Mouse (Mus musculus) lung, embryonic 16.5 days (tissue): ENCODE data around the gene Ube2e2. TPM values are rescaled to one million over a fixed set of nuclear protein-coding genes. Genes with fewer than 3 reads are reported as not detected.
"Not testable (repeated sequence)": the region's sequence is repeated elsewhere in the genome, so short reads cannot be mapped to it uniquely, and the experiment has no call there.

Experiments
- ATAC-seq: fragments of 200-750 bp; cut with Nextera tagmentation; 2 replicates; pipeline ENCODE4 v1.8.0; 2017; ENCODE audit warnings: low read depth, mild to moderate bottlenecking, moderate library complexity
- H3K27ac ChIP-seq: fragments of 300-500 bp; sonication (generic); 2 replicates; pipeline ENCODE4 v1.5.1; 2014; ENCODE audit warnings: mild to moderate bottlenecking, control low read depth, low read length
- H3K27me3 ChIP-seq: fragments of 300-500 bp; sonication (generic); 2 replicates; pipeline ENCODE4 v1.6.1; 2014; ENCODE audit warnings: low read depth, low read length, mixed read lengths; ENCODE audit not compliant: control insufficient read depth, insufficient read depth
- H3K36me3 ChIP-seq: fragments of 300-500 bp; sonication (generic); 2 replicates; pipeline ENCODE4 v1.6.1; 2014; ENCODE audit warnings: low read length; ENCODE audit not compliant: control insufficient read depth, insufficient read depth
- H3K4me1 ChIP-seq: fragments of 300-500 bp; sonication (generic); replicated peaks from 2 replicates; pipeline ENCODE4 v1.6.1; 2014; ENCODE audit warnings: low read length, mixed read lengths; ENCODE audit not compliant: control insufficient read depth, insufficient read depth
- H3K4me2 ChIP-seq: fragments of 300-500 bp; sonication (generic); 2 replicates; pipeline ENCODE4 v1.6.1; 2014; ENCODE audit warnings: low read depth, low read length, control low read depth
- H3K4me3 ChIP-seq: fragments of 300-500 bp; sonication (generic); 2 replicates; pipeline ENCODE4 v1.5.1; 2014; ENCODE audit warnings: mild to moderate bottlenecking, low read length, control low read depth
- H3K9ac ChIP-seq: fragments of 300-500 bp; sonication (generic); 2 replicates; pipeline ENCODE4 v1.6.1; 2014; ENCODE audit warnings: low read length, control low read depth
- H3K9me3 ChIP-seq: fragments of 300-500 bp; sonication (generic); 2 replicates; pipeline ENCODE4 v1.6.1; 2016; ENCODE audit warnings: low read length; ENCODE audit not compliant: control insufficient read depth
- WGBS: fragments of 180-500 bp; shearing (Covaris S2); extraction: QIAGEN DNeasy Blood & Tissue Kit; methylation state at CpG from one replicate; pipeline ENCODE4 v1.1.7; 2014; 5-methylcytosine and 5-hydroxymethylcytosine counted together
- polyA plus RNA-seq: library from polyadenylated mRNA; unstranded; fragments of >200 nt; fragmentation: Nextera tagmentation; extraction: Ambion mirVana; gene quantifications from 2 replicates; pipeline ENCODE4 v1.2.1, GENCODE M21; 2015

Gene Ube2e2
- polyA plus RNA-seq, 1 experiment from 2014 or later = 57.7 TPM

- not testable (repeated sequence) for H3K4me2 ChIP-seq, H3K4me3 ChIP-seq, H3K9ac ChIP-seq, H3K27ac ChIP-seq, H3K9me3 ChIP-seq, H3K4me1 ChIP-seq, H3K27me3 ChIP-seq, H3K36me3 ChIP-seq
- peak; percentile 76 for ATAC-seq
Observed at GRCm38 (mm10) chr14:18696418-18696817, 197.6 kb downstream of the Ube2e2 start.

- peak; percentile 52; the same call in 1 of the 2 replicates for ATAC-seq
- H3K36me3 ChIP-seq = no peaks in the 10 kb centered on the region
- 56% methylated on average over 3 of the region's 3 CpGs for WGBS
- no peaks in the 10 kb centered on the region for H3K9me3 ChIP-seq
- H3K4me1 ChIP-seq = peaks cover 3% of the 10 kb centered on the region; the same call in 1 of the 2 replicates
- no peak overlapping the region for H3K27ac ChIP-seq
- no peaks in the 10 kb centered on the region for H3K27me3 ChIP-seq
- H3K9ac ChIP-seq = no peak overlapping the region
- H3K4me2 ChIP-seq = no peak overlapping the region
- H3K4me3 ChIP-seq = no peak overlapping the region
Observed at GRCm38 (mm10) chr14:18678121-18678836, 215.8 kb downstream of the Ube2e2 start.

- Histone ChIP-seq H3K9ac (no peak overlapping the region), H3K4me3 (no peak overlapping the region), H3K27me3 (no peaks in the 10 kb centered on the region), H3K27ac (no peak overlapping the region), H3K4me1 (no peaks in the 10 kb centered on the region), H3K9me3 (no peaks in the 10 kb centered on the region), H3K36me3 (no peaks in the 10 kb centered on the region), H3K4me2 (no peak overlapping the region)
- no peak for ATAC-seq
- WGBS = 65% methylated on average over 8 of the region's 8 CpGs
Observed at GRCm38 (mm10) chr14:18670712-18671111, 223.4 kb downstream of the Ube2e2 start.

GRCm38 (mm10) chr14:18669301-18669935 is 224.6 kb downstream of the Ube2e2 start:
- Histone ChIP-seq H3K4me3 (no peak overlapping the region), H3K27ac (no peak overlapping the region), H3K4me1 (no peaks in the 10 kb centered on the region), H3K9me3 (no peaks in the 10 kb centered on the region), H3K36me3 (no peaks in the 10 kb centered on the region), H3K27me3 (no peaks in the 10 kb centered on the region), H3K9ac (no peak overlapping the region), H3K4me2 (no peak overlapping the region)
- no peak for ATAC-seq
- WGBS = 98% methylated on average over 2 of the region's 2 CpGs

- 94% methylated on average over 2 of the region's 4 CpGs for WGBS
Observed at GRCm38 (mm10) chr14:18668309-18668708, 225.8 kb downstream of the Ube2e2 start.

GRCm38 (mm10) chr14:18667755-18668154 is 226.3 kb downstream of the Ube2e2 start:
- no peaks in the 10 kb centered on the region for H3K4me1 ChIP-seq
- H3K4me3 ChIP-seq = no peak overlapping the region
- no peaks in the 10 kb centered on the region for H3K9me3 ChIP-seq
- H3K27me3 ChIP-seq = no peaks in the 10 kb centered on the region
- H3K36me3 ChIP-seq = no peaks in the 10 kb centered on the region
- H3K27ac ChIP-seq = no peak overlapping the region
- ATAC-seq = no peak
- WGBS = 93% methylated on average over 2 of the region's 2 CpGs
- H3K4me2 ChIP-seq = no peak overlapping the region
- H3K9ac ChIP-seq = no peak overlapping the region

More at GRCm38 (mm10) chr14:18668309-18668708, 225.8 kb downstream of the Ube2e2 start:
- H3K9me3 ChIP-seq, H3K27ac ChIP-seq, ATAC-seq, H3K4me3 ChIP-seq, H3K36me3 ChIP-seq, H3K27me3 ChIP-seq, H3K4me1 ChIP-seq, H3K4me2 ChIP-seq, H3K9ac ChIP-seq: not testable (repeated sequence)

GRCm38 (mm10) chr14:18666251-18666650 is 227.8 kb downstream of the Ube2e2 start:
- no peaks in the 10 kb centered on the region for H3K27me3 ChIP-seq
- ATAC-seq = no peak
- no peak overlapping the region for H3K27ac ChIP-seq
- H3K9me3 ChIP-seq = peaks cover 7% of the 10 kb centered on the region; the same call in 1 of the 2 replicates
- H3K36me3 ChIP-seq = peaks cover 2% of the 10 kb centered on the region; the same call in 1 of the 2 replicates
- no peak overlapping the region for H3K4me3 ChIP-seq
- WGBS = 85% methylated on average over 1 of the region's 1 CpGs
- no peak overlapping the region for H3K9ac ChIP-seq
- no peaks in the 10 kb centered on the region for H3K4me1 ChIP-seq
- H3K4me2 ChIP-seq = no peak overlapping the region

GRCm38 (mm10) chr14:18665267-18666024 is 228.6 kb downstream of the Ube2e2 start:
- Histone ChIP-seq H3K36me3 (peaks cover 2% of the 10 kb centered on the region; the same call in 1 of the 2 replicates), H3K4me1 (no peaks in the 10 kb centered on the region), H3K27ac (no peak overlapping the region), H3K27me3 (no peaks in the 10 kb centered on the region), H3K9me3 (peaks cover 7% of the 10 kb centered on the region; the same call in 1 of the 2 replicates), H3K9ac (no peak overlapping the region), H3K4me3 (no peak overlapping the region), H3K4me2 (no peak overlapping the region)
- no peak for ATAC-seq
- WGBS = 57% methylated on average over 1 of the region's 1 CpGs

GRCm38 (mm10) chr14:18663666-18664065 is 230.4 kb downstream of the Ube2e2 start:
- Histone ChIP-seq H3K9me3 (peaks cover 7% of the 10 kb centered on the region; the same call in 1 of the 2 replicates), H3K36me3 (peaks cover 2% of the 10 kb centered on the region; the same call in 1 of the 2 replicates), H3K4me2 (no peak overlapping the region), H3K27me3 (no peaks in the 10 kb centered on the region), H3K9ac (no peak overlapping the region), H3K27ac (no peak overlapping the region), H3K4me3 (no peak overlapping the region), H3K4me1 (no peaks in the 10 kb centered on the region)
- ATAC-seq = no peak
- WGBS = 79% methylated on average over 2 of the region's 2 CpGs
